Mouse (Mus musculus): ENCODE measurements around the gene Fgfr2.

Fgfr2 gene

GRCm38 (mm10) chr7:133053757-133054156 lies 69.4 kb downstream of the Fgfr2 start:
- Histone ChIP-seq H3K9me3 (ENCODE audit: low read length) (no peaks in the 10 kb centered on the region), H3K4me1 (replicated peaks; ENCODE audit: low read depth, low read length) (peaks cover 99% of the 10 kb centered on the region), H3K27me3 (ENCODE audit: insufficient read depth, low read length) (no peaks in the 10 kb centered on the region), H3K4me3 (replicated peaks; ENCODE audit: low read length) (no peak overlapping the region), H3K36me3 (ENCODE audit: insufficient read depth, low read length) (peaks cover 98% of the 10 kb centered on the region)
- TF ChIP-seq CTCF (conservative IDR thresholded peaks at IDR 0.05; ENCODE audit: low read length) (no peak), POU5F1 (IDR thresholded peaks at IDR 0.05; ENCODE audit: borderline replicate concordance, low read length) (no peak), NANOG (IDR thresholded peaks at IDR 0.05; ENCODE audit: borderline replicate concordance, low read length) (no peak)

- TF ChIP-seq CTCF (conservative IDR thresholded peaks at IDR 0.05; ENCODE audit: low read length), result no peak
- TF ChIP-seq POU5F1 (IDR thresholded peaks at IDR 0.05; ENCODE audit: borderline replicate concordance, low read length), result no peak
- no peak for TF ChIP-seq NANOG (IDR thresholded peaks at IDR 0.05; ENCODE audit: borderline replicate concordance, low read length)
Observed at GRCm38 (mm10) chr7:133052819-133053218, 70.3 kb downstream of the Fgfr2 start.

GRCm38 (mm10) chr7:133050681-133051080 lies 72.5 kb downstream of the Fgfr2 start:
- Histone ChIP-seq H3K4me1 (replicated peaks; ENCODE audit: low read depth, low read length) (peaks cover 99% of the 10 kb centered on the region), H3K9me3 (ENCODE audit: low read length) (no peaks in the 10 kb centered on the region), H3K4me3 (replicated peaks; ENCODE audit: low read length) (no peak overlapping the region), H3K36me3 (ENCODE audit: insufficient read depth, low read length) (peaks cover 98% of the 10 kb centered on the region), H3K27me3 (ENCODE audit: insufficient read depth, low read length) (no peaks in the 10 kb centered on the region)
- no peak for TF ChIP-seq CTCF (conservative IDR thresholded peaks at IDR 0.05; ENCODE audit: low read length)

More at GRCm38 (mm10) chr7:133052819-133053218, 70.3 kb downstream of the Fgfr2 start:
- Histone ChIP-seq H3K9me3 (ENCODE audit: low read length) (no peaks in the 10 kb centered on the region), H3K4me1 (replicated peaks; ENCODE audit: low read depth, low read length) (peaks cover 99% of the 10 kb centered on the region), H3K36me3 (ENCODE audit: insufficient read depth, low read length) (peaks cover 98% of the 10 kb centered on the region), H3K27me3 (ENCODE audit: insufficient read depth, low read length) (no peaks in the 10 kb centered on the region), H3K4me3 (replicated peaks; ENCODE audit: low read length) (no peak overlapping the region)

GRCm38 (mm10) chr7:133048085-133048630 lies 75.0 kb downstream of the Fgfr2 start:
- Histone ChIP-seq H3K27me3 (ENCODE audit: insufficient read depth, low read length) (no peaks in the 10 kb centered on the region), H3K4me3 (replicated peaks; ENCODE audit: low read length) (no peak overlapping the region), H3K9me3 (ENCODE audit: low read length) (no peaks in the 10 kb centered on the region), H3K36me3 (ENCODE audit: insufficient read depth, low read length) (peaks cover 98% of the 10 kb centered on the region), H3K4me1 (replicated peaks; ENCODE audit: low read depth, low read length) (peaks cover 99% of the 10 kb centered on the region)
- no peak for TF ChIP-seq NANOG (IDR thresholded peaks at IDR 0.05; ENCODE audit: borderline replicate concordance, low read length)
- TF ChIP-seq CTCF (conservative IDR thresholded peaks at IDR 0.05; ENCODE audit: low read length), result no peak
- TF ChIP-seq POU5F1 (IDR thresholded peaks at IDR 0.05; ENCODE audit: borderline replicate concordance, low read length), result no peak

GRCm38 (mm10) chr7:133047287-133047686 lies 75.9 kb downstream of the Fgfr2 start:
- Histone ChIP-seq H3K4me1 (replicated peaks; ENCODE audit: low read depth, low read length) (peaks cover 99% of the 10 kb centered on the region), H3K36me3 (ENCODE audit: insufficient read depth, low read length) (peaks cover 98% of the 10 kb centered on the region), H3K9me3 (ENCODE audit: low read length) (no peaks in the 10 kb centered on the region), H3K4me3 (replicated peaks; ENCODE audit: low read length) (no peak overlapping the region), H3K27me3 (ENCODE audit: insufficient read depth, low read length) (no peaks in the 10 kb centered on the region)
- TF ChIP-seq POU5F1 (IDR thresholded peaks at IDR 0.05; ENCODE audit: borderline replicate concordance, low read length) (no peak), CTCF (conservative IDR thresholded peaks at IDR 0.05; ENCODE audit: low read length) (no peak), NANOG (IDR thresholded peaks at IDR 0.05; ENCODE audit: borderline replicate concordance, low read length) (no peak)

- H3K9me3 ChIP-seq (ENCODE audit: low read length), result no peaks in the 10 kb centered on the region
- H3K36me3 ChIP-seq (ENCODE audit: insufficient read depth, low read length), result peaks cover 94% of the 10 kb centered on the region
- TF ChIP-seq NANOG (IDR thresholded peaks at IDR 0.05; ENCODE audit: borderline replicate concordance, low read length) (no peak), CTCF (conservative IDR thresholded peaks at IDR 0.05; ENCODE audit: low read length) (no peak), POU5F1 (IDR thresholded peaks at IDR 0.05; ENCODE audit: borderline replicate concordance, low read length) (no peak)
- H3K27me3 ChIP-seq (ENCODE audit: insufficient read depth, low read length), result no peaks in the 10 kb centered on the region
- H3K4me3 ChIP-seq (replicated peaks; ENCODE audit: low read length), result no peak overlapping the region
- peaks cover 99% of the 10 kb centered on the region for H3K4me1 ChIP-seq (replicated peaks; ENCODE audit: low read depth, low read length)
Observed at GRCm38 (mm10) chr7:133044721-133045120, 78.4 kb downstream of the Fgfr2 start.

- TF ChIP-seq NANOG (IDR thresholded peaks at IDR 0.05; ENCODE audit: borderline replicate concordance, low read length), result no peak
- no peak for TF ChIP-seq CTCF (conservative IDR thresholded peaks at IDR 0.05; ENCODE audit: low read length)
- no peak for TF ChIP-seq POU5F1 (IDR thresholded peaks at IDR 0.05; ENCODE audit: borderline replicate concordance, low read length)
- peaks cover 100% of the 10 kb centered on the region for H3K4me1 ChIP-seq (replicated peaks; ENCODE audit: low read depth, low read length)
- no peaks in the 10 kb centered on the region for H3K9me3 ChIP-seq (ENCODE audit: low read length)
- no peaks in the 10 kb centered on the region for H3K27me3 ChIP-seq (ENCODE audit: insufficient read depth, low read length)
- H3K36me3 ChIP-seq (ENCODE audit: insufficient read depth, low read length), result peaks cover 96% of the 10 kb centered on the region
- peak overlapping the region; percentile 55 for H3K4me3 ChIP-seq (replicated peaks; ENCODE audit: low read length)
Observed at GRCm38 (mm10) chr7:133041784-133042183, 81.4 kb downstream of the Fgfr2 start.

- peaks cover 96% of the 10 kb centered on the region for H3K36me3 ChIP-seq (ENCODE audit: insufficient read depth, low read length)
- TF ChIP-seq POU5F1 (IDR thresholded peaks at IDR 0.05; ENCODE audit: borderline replicate concordance, low read length) (no peak), NANOG (IDR thresholded peaks at IDR 0.05; ENCODE audit: borderline replicate concordance, low read length) (no peak), CTCF (conservative IDR thresholded peaks at IDR 0.05; ENCODE audit: low read length) (0 out of 2 replicates have a peak, but pooled peaks have one; percentile 17)
- peaks cover 100% of the 10 kb centered on the region for H3K4me1 ChIP-seq (replicated peaks; ENCODE audit: low read depth, low read length)
- peak overlapping the region; percentile 55 for H3K4me3 ChIP-seq (replicated peaks; ENCODE audit: low read length)
- no peaks in the 10 kb centered on the region for H3K9me3 ChIP-seq (ENCODE audit: low read length)
- H3K27me3 ChIP-seq (ENCODE audit: insufficient read depth, low read length), result no peaks in the 10 kb centered on the region
Observed at GRCm38 (mm10) chr7:133040688-133041345, 82.3 kb downstream of the Fgfr2 start.

Measured in E14TG2a.4 (cell line).